Mouse (Mus musculus): Measurements from ENCODE around the gene Sh2b1.

GRCm38 (mm10) chr7:126435801-126436200 is 39.4 kb downstream of the Sh2b1 start:
- TF ChIP-seq EP300 (IDR thresholded peaks at IDR 0.05; ENCODE audit: insufficient read depth, low read depth, low read length), result no peak
- TF ChIP-seq CTCF (IDR thresholded peaks at IDR 0.05; ENCODE audit: low read depth, low read length), result no peak
- no peak for TF ChIP-seq POLR2A (IDR thresholded peaks at IDR 0.05; ENCODE audit: insufficient read depth, low read length)

Data from ES-Bruce4 (cell line).